Mouse (Mus musculus): ENCODE data around the gene Kat14. TPM values are rescaled to one million over a fixed set of nuclear protein-coding genes. Genes with fewer than 3 reads are reported as not detected.
A peak's percentile ranks its signal among the peaks of the same experiment; 100 is the strongest.

Kat14 gene
- polyA plus RNA-seq, 1 experiment from 2014 or later = 43.9 TPM

DNA sequence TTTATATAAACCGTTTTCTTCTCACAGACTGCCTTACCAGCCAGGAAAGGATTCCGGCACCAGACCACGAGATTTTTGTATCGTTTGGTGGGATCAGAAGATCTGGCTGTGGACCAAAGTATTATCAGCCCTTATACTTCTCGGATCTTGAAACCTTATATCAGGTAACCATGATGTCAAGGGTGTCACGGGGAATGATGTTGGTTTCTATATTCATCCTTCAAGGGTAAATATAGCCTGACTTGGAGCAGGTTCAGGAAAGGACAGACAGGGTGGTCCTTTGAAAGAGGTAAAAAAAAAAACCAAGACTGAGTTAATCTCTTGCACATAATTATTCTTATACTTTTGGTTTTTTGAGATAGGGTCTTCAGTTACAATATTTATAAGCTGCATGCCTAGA lies 31.9 kb downstream of the Kat14 start:
- Histone ChIP-seq H3K27me3 (ENCODE audit: control insufficient read depth, insufficient read depth, low read length) (no peaks in the 10 kb centered on the region), H3K9ac (ENCODE audit: low read length) (no peak overlapping the region), H3K36me3 (ENCODE audit: control insufficient read depth, insufficient read depth, low read length) (peaks cover 20% of the 10 kb centered on the region), H3K4me1 (ENCODE audit: control insufficient read depth, insufficient read depth, low read length) (no peaks in the 10 kb centered on the region), H3K4me2 (ENCODE audit: low read depth, severe bottlenecking) (no peak overlapping the region), H3K9me3 (ENCODE audit: control insufficient read depth, low read length) (no peaks in the 10 kb centered on the region), H3K27ac (replicated peaks; ENCODE audit: low read depth, low read length) (no peak overlapping the region), H3K4me3 (ENCODE audit: low read depth, low read length) (no peak overlapping the region)
- DNase-seq (ENCODE audit: low spot score) = no peak
- ATAC-seq (ENCODE audit: insufficient number of reproducible peaks, low FRiP score, low TSS enrichment, low read depth) = no peak
- 91% methylated on average over 6 of the region's 6 CpGs for WGBS

GRCm38 (mm10) chr2:144409037-144409436 lies 40.3 kb downstream of the Kat14 start:
- H3K36me3 ChIP-seq (ENCODE audit: control insufficient read depth, insufficient read depth, low read length) = peaks cover 16% of the 10 kb centered on the region; the same call in 1 of the 2 replicates
- no peak for ATAC-seq (ENCODE audit: insufficient number of reproducible peaks, low FRiP score, low TSS enrichment, low read depth)
- H3K9ac ChIP-seq (ENCODE audit: low read length) = no peak overlapping the region

GRCm38 (mm10) chr2:144410603-144411002 lies 41.8 kb downstream of the Kat14 start:
- no peaks in the 10 kb centered on the region for H3K4me1 ChIP-seq (ENCODE audit: control insufficient read depth, insufficient read depth, low read length)
- H3K9ac ChIP-seq (ENCODE audit: low read length) = no peak overlapping the region
- no peaks in the 10 kb centered on the region for H3K27me3 ChIP-seq (ENCODE audit: control insufficient read depth, insufficient read depth, low read length)
- H3K4me2 ChIP-seq (ENCODE audit: low read depth, severe bottlenecking) = no peak overlapping the region
- no peak for ATAC-seq (ENCODE audit: insufficient number of reproducible peaks, low FRiP score, low TSS enrichment, low read depth)
- H3K36me3 ChIP-seq (ENCODE audit: control insufficient read depth, insufficient read depth, low read length) = peaks cover 13% of the 10 kb centered on the region; the same call in 1 of the 2 replicates
- DNase-seq (ENCODE audit: low spot score) = no peak
- WGBS = 78% methylated on average over 3 of the region's 3 CpGs
- H3K4me3 ChIP-seq (ENCODE audit: low read depth, low read length) = no peak overlapping the region
- no peaks in the 10 kb centered on the region for H3K9me3 ChIP-seq (ENCODE audit: control insufficient read depth, low read length)
- no peak overlapping the region for H3K27ac ChIP-seq (replicated peaks; ENCODE audit: low read depth, low read length)

More at GRCm38 (mm10) chr2:144409037-144409436, 40.3 kb downstream of the Kat14 start:
- no peak overlapping the region for H3K4me2 ChIP-seq (ENCODE audit: low read depth, severe bottlenecking)
- no peak overlapping the region for H3K4me3 ChIP-seq (ENCODE audit: low read depth, low read length)
- 90% methylated on average over 4 of the region's 4 CpGs for WGBS
- no peak for DNase-seq (ENCODE audit: low spot score)
- H3K27ac ChIP-seq (replicated peaks; ENCODE audit: low read depth, low read length) = no peak overlapping the region
- no peaks in the 10 kb centered on the region for H3K27me3 ChIP-seq (ENCODE audit: control insufficient read depth, insufficient read depth, low read length)
- H3K4me1 ChIP-seq (ENCODE audit: control insufficient read depth, insufficient read depth, low read length) = no peaks in the 10 kb centered on the region
- no peaks in the 10 kb centered on the region for H3K9me3 ChIP-seq (ENCODE audit: control insufficient read depth, low read length)

DNA sequence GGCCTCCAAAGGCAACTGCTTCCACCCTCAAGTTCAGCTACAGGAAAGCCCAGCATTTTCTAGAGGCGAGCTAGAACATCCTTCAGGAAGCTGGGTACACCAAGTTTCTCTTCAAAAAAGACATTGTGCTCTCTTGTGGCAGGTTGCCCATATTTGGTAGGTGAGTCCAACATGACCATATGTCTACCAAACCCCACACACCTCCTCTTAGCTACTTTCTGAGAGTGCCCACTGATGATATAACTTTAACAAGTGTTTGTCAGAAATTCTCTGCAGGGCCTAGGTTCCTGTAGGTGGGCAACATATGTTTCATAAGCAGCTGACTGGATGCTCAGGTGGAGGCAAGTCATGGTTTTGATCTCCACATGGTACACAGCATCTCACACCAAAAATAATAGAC lies 45.9 kb downstream of the Kat14 start:
- whole genome bisulfite sequencing = 100% methylated on average over 1 of the region's 1 CpGs
- no peak overlapping the region for H3K4me3 ChIP-seq (ENCODE audit: low read depth, low read length)
- no peaks in the 10 kb centered on the region for H3K9me3 ChIP-seq (ENCODE audit: control insufficient read depth, low read length)
- DNase-seq (ENCODE audit: low spot score) (no peak), ATAC-seq (ENCODE audit: insufficient number of reproducible peaks, low FRiP score, low TSS enrichment, low read depth) (no peak)
- no peak overlapping the region for H3K9ac ChIP-seq (ENCODE audit: low read length)
- H3K4me1 ChIP-seq (ENCODE audit: control insufficient read depth, insufficient read depth, low read length) = peaks cover 6% of the 10 kb centered on the region; the same call in 1 of the 2 replicates
- H3K36me3 ChIP-seq (ENCODE audit: control insufficient read depth, insufficient read depth, low read length) = no peaks in the 10 kb centered on the region
- no peaks in the 10 kb centered on the region for H3K27me3 ChIP-seq (ENCODE audit: control insufficient read depth, insufficient read depth, low read length)
- H3K27ac ChIP-seq (replicated peaks; ENCODE audit: low read depth, low read length) = no peak overlapping the region
- H3K4me2 ChIP-seq (ENCODE audit: low read depth, severe bottlenecking) = no peak overlapping the region

DNA sequence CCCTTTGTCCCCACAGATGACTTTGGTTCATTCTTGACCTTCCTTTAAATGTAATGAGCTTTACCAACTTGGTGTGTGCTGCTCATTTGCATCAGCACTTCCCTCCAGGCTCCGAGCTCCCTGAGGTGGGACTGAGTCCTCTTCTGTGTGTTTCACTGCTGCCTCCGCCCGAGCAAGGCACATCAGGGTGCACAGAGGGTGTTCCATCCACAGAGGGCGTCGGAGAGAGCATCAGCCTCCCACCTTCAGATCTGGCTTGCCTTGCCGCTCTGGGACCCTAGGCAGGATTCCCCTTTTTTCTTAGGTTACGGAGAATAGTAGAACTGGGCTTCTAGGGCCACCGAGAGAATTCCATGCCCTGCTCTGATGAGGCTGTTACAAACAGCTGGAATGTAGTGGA lies 48.1 kb downstream of the Kat14 start:
- Histone ChIP-seq H3K27me3 (ENCODE audit: control insufficient read depth, insufficient read depth, low read length) (no peaks in the 10 kb centered on the region), H3K9ac (ENCODE audit: low read length) (no peak overlapping the region), H3K4me1 (ENCODE audit: control insufficient read depth, insufficient read depth, low read length) (peaks cover 6% of the 10 kb centered on the region; the same call in 1 of the 2 replicates), H3K4me3 (ENCODE audit: low read depth, low read length) (no peak overlapping the region), H3K27ac (replicated peaks; ENCODE audit: low read depth, low read length) (no peak overlapping the region), H3K9me3 (ENCODE audit: control insufficient read depth, low read length) (no peaks in the 10 kb centered on the region), H3K36me3 (ENCODE audit: control insufficient read depth, insufficient read depth, low read length) (no peaks in the 10 kb centered on the region), H3K4me2 (ENCODE audit: low read depth, severe bottlenecking) (no peak overlapping the region)
- 41% methylated on average over 8 of the region's 8 CpGs for WGBS
- DNase-seq (ENCODE audit: low spot score) (no peak), ATAC-seq (ENCODE audit: insufficient number of reproducible peaks, low FRiP score, low TSS enrichment, low read depth) (no peak)

DNA sequence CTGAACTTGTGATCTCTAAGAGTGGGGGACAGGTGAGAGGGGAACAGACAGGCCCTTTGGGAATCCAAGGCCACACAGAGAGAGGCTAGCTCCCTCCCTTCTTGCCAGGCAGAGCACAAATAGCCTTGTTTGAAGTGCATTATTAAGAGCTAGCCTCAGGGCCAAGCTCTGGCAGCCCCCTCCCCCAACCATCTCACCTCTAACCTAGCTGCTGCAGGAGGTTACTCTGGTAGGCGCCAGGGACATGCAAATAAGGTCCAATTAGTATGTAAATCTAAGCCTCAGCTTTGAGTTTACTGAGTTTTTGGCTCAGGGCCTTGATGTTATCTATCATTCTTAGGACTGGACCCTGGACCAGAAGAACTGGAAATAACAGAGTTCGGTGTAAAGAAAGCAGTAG lies 49.3 kb downstream of the Kat14 start:
- Histone ChIP-seq H3K4me1 (ENCODE audit: control insufficient read depth, insufficient read depth, low read length) (peaks cover 6% of the 10 kb centered on the region; the same call in 1 of the 2 replicates), H3K27ac (replicated peaks; ENCODE audit: low read depth, low read length) (no peak overlapping the region), H3K9ac (ENCODE audit: low read length) (no peak overlapping the region), H3K36me3 (ENCODE audit: control insufficient read depth, insufficient read depth, low read length) (no peaks in the 10 kb centered on the region), H3K4me3 (ENCODE audit: low read depth, low read length) (no peak overlapping the region), H3K27me3 (ENCODE audit: control insufficient read depth, insufficient read depth, low read length) (no peaks in the 10 kb centered on the region), H3K4me2 (ENCODE audit: low read depth, severe bottlenecking) (no peak overlapping the region), H3K9me3 (ENCODE audit: control insufficient read depth, low read length) (no peaks in the 10 kb centered on the region)
- no peak for ATAC-seq (ENCODE audit: insufficient number of reproducible peaks, low FRiP score, low TSS enrichment, low read depth)
- 28% methylated on average over 2 of the region's 2 CpGs for WGBS
- DNase-seq (ENCODE audit: low spot score) = peak; percentile 32

GRCm38 (mm10) chr2:144422094-144422675 lies 53.4 kb downstream of the Kat14 start:
- no peak for ATAC-seq (ENCODE audit: insufficient number of reproducible peaks, low FRiP score, low TSS enrichment, low read depth)
- 81% methylated on average over 10 of the region's 10 CpGs for WGBS
- Histone ChIP-seq H3K4me1 (ENCODE audit: control insufficient read depth, insufficient read depth, low read length) (peaks cover 6% of the 10 kb centered on the region; the same call in 1 of the 2 replicates), H3K36me3 (ENCODE audit: control insufficient read depth, insufficient read depth, low read length) (no peaks in the 10 kb centered on the region), H3K4me2 (ENCODE audit: low read depth, severe bottlenecking) (no peak overlapping the region), H3K27me3 (ENCODE audit: control insufficient read depth, insufficient read depth, low read length) (no peaks in the 10 kb centered on the region), H3K27ac (replicated peaks; ENCODE audit: low read depth, low read length) (no peak overlapping the region), H3K9me3 (ENCODE audit: control insufficient read depth, low read length) (no peaks in the 10 kb centered on the region), H3K9ac (ENCODE audit: low read length) (no peak overlapping the region), H3K4me3 (ENCODE audit: low read depth, low read length) (no peak overlapping the region)
- DNase-seq (ENCODE audit: low spot score) = no peak

GRCm38 (mm10) chr2:144425761-144426160 lies 57.0 kb downstream of the Kat14 start:
- no peak overlapping the region for H3K27ac ChIP-seq (replicated peaks; ENCODE audit: low read depth, low read length)
- H3K9me3 ChIP-seq (ENCODE audit: control insufficient read depth, low read length) = no peaks in the 10 kb centered on the region
- DNase-seq (ENCODE audit: low spot score) (no peak), ATAC-seq (ENCODE audit: insufficient number of reproducible peaks, low FRiP score, low TSS enrichment, low read depth) (no peak)
- H3K4me1 ChIP-seq (ENCODE audit: control insufficient read depth, insufficient read depth, low read length) = no peaks in the 10 kb centered on the region
- H3K36me3 ChIP-seq (ENCODE audit: control insufficient read depth, insufficient read depth, low read length) = no peaks in the 10 kb centered on the region
- no peak overlapping the region for H3K4me2 ChIP-seq (ENCODE audit: low read depth, severe bottlenecking)
- 57% methylated on average over 1 of the region's 1 CpGs for WGBS
- no peaks in the 10 kb centered on the region for H3K27me3 ChIP-seq (ENCODE audit: control insufficient read depth, insufficient read depth, low read length)
- H3K4me3 ChIP-seq (ENCODE audit: low read depth, low read length) = no peak overlapping the region
- no peak overlapping the region for H3K9ac ChIP-seq (ENCODE audit: low read length)

GRCm38 (mm10) chr2:144427852-144428251 lies 59.1 kb downstream of the Kat14 start:
- no peaks in the 10 kb centered on the region for H3K9me3 ChIP-seq (ENCODE audit: control insufficient read depth, low read length)
- WGBS = 91% methylated on average over 5 of the region's 5 CpGs
- no peaks in the 10 kb centered on the region for H3K27me3 ChIP-seq (ENCODE audit: control insufficient read depth, insufficient read depth, low read length)
- no peak for ATAC-seq (ENCODE audit: insufficient number of reproducible peaks, low FRiP score, low TSS enrichment, low read depth)
- no peak overlapping the region for H3K9ac ChIP-seq (ENCODE audit: low read length)
- no peak overlapping the region for H3K27ac ChIP-seq (replicated peaks; ENCODE audit: low read depth, low read length)
- DNase-seq (ENCODE audit: low spot score) = no peak
- H3K4me1 ChIP-seq (ENCODE audit: control insufficient read depth, insufficient read depth, low read length) = no peaks in the 10 kb centered on the region
- H3K36me3 ChIP-seq (ENCODE audit: control insufficient read depth, insufficient read depth, low read length) = no peaks in the 10 kb centered on the region
- H3K4me3 ChIP-seq (ENCODE audit: low read depth, low read length) = no peak overlapping the region
- H3K4me2 ChIP-seq (ENCODE audit: low read depth, severe bottlenecking) = no peak overlapping the region

Measured in limb, embryonic 11.5 days (tissue).